Mouse (Mus musculus) heart, embryonic 12.5 days (tissue): Measurements from ENCODE around the gene Myh6. TPM values are rescaled to one million over a fixed set of nuclear protein-coding genes. Genes with fewer than 3 reads are reported as not detected.

ENCODE experiments used
- ATAC-seq: fragments of 200-750 bp; cut with Nextera tagmentation; 2 replicates; pipeline ENCODE4 v1.8.0; 2017; ENCODE audit warnings: moderate TSS enrichment, moderate library complexity; ENCODE audit not compliant: insufficient number of reproducible peaks, low FRiP score
- H3K27ac ChIP-seq: fragments of 300-500 bp; sonication (generic); 2 replicates; pipeline ENCODE4 v1.5.1; 2016; ENCODE audit warnings: mild to moderate bottlenecking, moderate library complexity; ENCODE audit not compliant: poor library complexity, severe bottlenecking
- H3K27me3 ChIP-seq: fragments of 300-500 bp; sonication (generic); replicated peaks from 2 replicates; pipeline ENCODE4 v1.6.1; 2016; ENCODE audit warnings: mild to moderate bottlenecking, moderate library complexity
- H3K36me3 ChIP-seq: fragments of 300-500 bp; sonication (generic); 2 replicates; pipeline ENCODE4 v1.6.1; 2016; ENCODE audit warnings: mild to moderate bottlenecking, moderate library complexity
- H3K4me1 ChIP-seq: fragments of 300-500 bp; sonication (generic); replicated peaks from 2 replicates; pipeline ENCODE4 v1.6.1; 2016; ENCODE audit warnings: mild to moderate bottlenecking
- H3K4me2 ChIP-seq: fragments of 300-500 bp; sonication (generic); 2 replicates; pipeline ENCODE4 v1.6.1; 2016; ENCODE audit warnings: mild to moderate bottlenecking, moderate library complexity
- H3K4me3 ChIP-seq: fragments of 300-500 bp; sonication (generic); 2 replicates; pipeline ENCODE4 v1.5.1; 2016; ENCODE audit warnings: mild to moderate bottlenecking
- H3K9ac ChIP-seq: fragments of 300-500 bp; sonication (generic); 2 replicates; pipeline ENCODE4 v1.6.1; 2016; ENCODE audit warnings: mild to moderate bottlenecking, moderate library complexity
- H3K9me3 ChIP-seq: fragments of 300-500 bp; sonication (generic); replicated peaks from 2 replicates; pipeline ENCODE4 v1.6.1; 2016; ENCODE audit warnings: mild to moderate bottlenecking, moderate library complexity
- WGBS: fragments of 180-500 bp; shearing (Covaris S2); methylation state at CpG from one replicate; pipeline ENCODE4 v1.1.7; 2016; 5-methylcytosine and 5-hydroxymethylcytosine counted together
- polyA plus RNA-seq: library from polyadenylated mRNA; unstranded; fragments of >200 nt; fragmentation: Nextera tagmentation; extraction: Ambion mirVana; gene quantifications from 2 replicates; pipeline ENCODE4 v1.2.1, GENCODE M21; 2016

Gene Myh6
- polyA plus RNA-seq, 1 experiment from 2014 or later, result 2,858 TPM

GRCm38 (mm10) chr14:54944939-54945338 lies 21.8 kb downstream of the Myh6 start:
- Histone ChIP-seq H3K9me3 (no peaks in the 10 kb centered on the region), H3K36me3 (peaks cover 90% of the 10 kb centered on the region), H3K9ac (no peak overlapping the region), H3K27me3 (peaks cover 6% of the 10 kb centered on the region), H3K27ac (no peak overlapping the region), H3K4me2 (no peak overlapping the region), H3K4me3 (no peak overlapping the region), H3K4me1 (peaks cover 35% of the 10 kb centered on the region)
- ATAC-seq, result no peak
- 45% methylated on average over 2 of the region's 2 CpGs for WGBS

- Histone ChIP-seq H3K27me3 (no peaks in the 10 kb centered on the region), H3K4me2 (no peak overlapping the region), H3K9me3 (no peaks in the 10 kb centered on the region), H3K4me1 (peaks cover 26% of the 10 kb centered on the region), H3K4me3 (no peak overlapping the region), H3K27ac (no peak overlapping the region; the same call in 1 of the 2 replicates), H3K36me3 (peaks cover 81% of the 10 kb centered on the region), H3K9ac (no peak overlapping the region)
- no peak for ATAC-seq
- WGBS, result 86% methylated on average over 7 of the region's 7 CpGs
Observed at GRCm38 (mm10) chr14:54943971-54944370, 22.8 kb downstream of the Myh6 start.

- Histone ChIP-seq H3K9ac (no peak overlapping the region), H3K36me3 (peaks cover 66% of the 10 kb centered on the region)
- WGBS, result 76% methylated on average over 8 of the region's 8 CpGs
Observed at GRCm38 (mm10) chr14:54942479-54942878, 24.2 kb downstream of the Myh6 start.

GRCm38 (mm10) chr14:54941024-54941978 lies 25.4 kb downstream of the Myh6 start:
- no peak for ATAC-seq
- H3K27me3 ChIP-seq, result 0 out of 2 replicates have a peak, but pooled peaks cover 3% of the 10 kb centered on the region
- H3K4me1 ChIP-seq, result peaks cover 11% of the 10 kb centered on the region
- peaks cover 55% of the 10 kb centered on the region for H3K36me3 ChIP-seq
- no peaks in the 10 kb centered on the region for H3K9me3 ChIP-seq
- WGBS, result 56% methylated on average over 13 of the region's 13 CpGs
- H3K9ac ChIP-seq, result 0 out of 2 replicates have a peak overlapping the region, but pooled peaks have one; percentile 25
- peak overlapping the region; percentile 27; the same call in 1 of the 2 replicates for H3K27ac ChIP-seq
- no peak overlapping the region for H3K4me3 ChIP-seq
- H3K4me2 ChIP-seq, result no peak overlapping the region

More at GRCm38 (mm10) chr14:54942479-54942878, 24.2 kb downstream of the Myh6 start:
- no peak for ATAC-seq
- peaks cover 15% of the 10 kb centered on the region for H3K4me1 ChIP-seq
- H3K4me3 ChIP-seq, result no peak overlapping the region
- no peak overlapping the region for H3K4me2 ChIP-seq
- H3K27ac ChIP-seq, result no peak overlapping the region
- 0 out of 2 replicates have a peak, but pooled peaks cover 3% of the 10 kb centered on the region for H3K27me3 ChIP-seq
- H3K9me3 ChIP-seq, result no peaks in the 10 kb centered on the region

GRCm38 (mm10) chr14:54940176-54940530 lies 26.6 kb downstream of the Myh6 start:
- Histone ChIP-seq H3K27ac (peak overlapping the region; percentile 62), H3K4me1 (peaks cover 12% of the 10 kb centered on the region), H3K4me3 (no peak overlapping the region), H3K9me3 (no peaks in the 10 kb centered on the region), H3K4me2 (no peak overlapping the region), H3K27me3 (peaks cover 7% of the 10 kb centered on the region; the same call in 1 of the 2 replicates), H3K9ac (no peak overlapping the region), H3K36me3 (peaks cover 43% of the 10 kb centered on the region)
- ATAC-seq, result no peak
- whole genome bisulfite sequencing, result 53% methylated on average over 3 of the region's 3 CpGs

- ATAC-seq, result no peak
- H3K9ac ChIP-seq, result no peak overlapping the region
- H3K27ac ChIP-seq, result peak overlapping the region; percentile 62
- H3K4me1 ChIP-seq, result peaks cover 12% of the 10 kb centered on the region
- 39% methylated on average over 12 of the region's 12 CpGs for WGBS
- no peak overlapping the region for H3K4me2 ChIP-seq
- H3K36me3 ChIP-seq, result peaks cover 40% of the 10 kb centered on the region
- H3K4me3 ChIP-seq, result no peak overlapping the region
- H3K9me3 ChIP-seq, result no peaks in the 10 kb centered on the region
- H3K27me3 ChIP-seq, result peaks cover 10% of the 10 kb centered on the region; the same call in 1 of the 2 replicates
Observed at GRCm38 (mm10) chr14:54939434-54940175, 27.1 kb downstream of the Myh6 start.

GRCm38 (mm10) chr14:54938431-54939219 lies 28.1 kb downstream of the Myh6 start:
- H3K4me3 ChIP-seq, result no peak overlapping the region
- no peak for ATAC-seq
- H3K36me3 ChIP-seq, result peaks cover 30% of the 10 kb centered on the region
- no peak overlapping the region for H3K4me2 ChIP-seq
- H3K9me3 ChIP-seq, result no peaks in the 10 kb centered on the region
- peaks cover 10% of the 10 kb centered on the region; the same call in 1 of the 2 replicates for H3K27me3 ChIP-seq
- H3K27ac ChIP-seq, result peak overlapping the region; percentile 25; the same call in 1 of the 2 replicates
- H3K9ac ChIP-seq, result 0 out of 2 replicates have a peak overlapping the region, but pooled peaks have one; percentile 13
- H3K4me1 ChIP-seq, result peaks cover 12% of the 10 kb centered on the region
- WGBS, result 57% methylated on average over 15 of the region's 15 CpGs

- Histone ChIP-seq H3K27ac (no peak overlapping the region), H3K27me3 (peaks cover 10% of the 10 kb centered on the region; the same call in 1 of the 2 replicates), H3K4me1 (peaks cover 17% of the 10 kb centered on the region), H3K4me3 (no peak overlapping the region), H3K36me3 (peaks cover 19% of the 10 kb centered on the region), H3K9me3 (no peaks in the 10 kb centered on the region), H3K4me2 (no peak overlapping the region), H3K9ac (no peak overlapping the region; the same call in 1 of the 2 replicates)
- 64% methylated on average over 16 of the region's 16 CpGs for WGBS
- 0 out of 2 replicates have a peak, but pooled peaks have one; percentile 8 for ATAC-seq
Observed at GRCm38 (mm10) chr14:54937361-54938182, 29.2 kb downstream of the Myh6 start.

GRCm38 (mm10) chr14:54936831-54937160 lies 29.9 kb downstream of the Myh6 start:
- 30% methylated on average over 6 of the region's 6 CpGs for WGBS
- Histone ChIP-seq H3K9ac (peak overlapping the region; percentile 21; the same call in 1 of the 2 replicates), H3K27ac (0 out of 2 replicates have a peak overlapping the region, but pooled peaks have one; percentile 5), H3K36me3 (peaks cover 11% of the 10 kb centered on the region), H3K4me3 (no peak overlapping the region), H3K4me2 (no peak overlapping the region), H3K27me3 (peaks cover 10% of the 10 kb centered on the region; the same call in 1 of the 2 replicates), H3K9me3 (no peaks in the 10 kb centered on the region), H3K4me1 (peaks cover 18% of the 10 kb centered on the region)
- no peak for ATAC-seq
